Mouse (Mus musculus): Measurements from ENCODE around the gene Cd109.

Gene Cd109

DNA sequence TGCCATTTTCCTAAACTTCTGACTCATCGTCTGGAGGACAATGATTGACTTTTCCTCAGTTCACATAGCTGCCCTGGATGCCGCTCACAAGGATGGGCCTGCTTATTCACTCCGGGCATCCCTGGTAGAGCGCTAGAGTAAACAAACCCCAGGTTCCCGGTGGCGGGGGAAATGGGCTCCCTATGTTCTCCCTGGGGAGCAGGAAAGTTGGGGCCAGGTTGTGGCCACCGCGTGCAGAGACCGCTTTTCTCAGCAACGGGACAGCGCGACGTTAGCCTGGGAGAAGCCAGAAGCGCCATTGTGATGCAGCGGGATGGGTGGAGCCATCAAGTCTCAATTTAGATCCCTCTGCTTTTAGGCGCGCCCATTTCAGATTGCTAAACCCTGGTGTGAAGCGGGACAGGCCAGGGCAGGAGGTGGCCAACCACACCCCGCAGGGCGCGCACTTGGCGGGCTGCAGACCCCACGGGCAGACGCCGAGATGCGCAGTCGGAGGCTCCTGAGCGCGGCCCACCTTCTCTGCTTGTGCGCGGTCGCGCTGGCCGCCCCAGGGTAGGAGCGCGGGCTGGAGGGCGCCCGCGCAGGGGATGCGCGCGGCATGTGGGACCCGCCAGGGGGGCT lies at the start of gene Cd109:
Gene Cd109 (plus strand): TSS at position 146 of the 621 bp plus-strand sequence.
- peak; percentile 27 for DNase-seq (ENCODE audit: low read depth, low spot score)

- DNase-seq (ENCODE audit: low read depth, low spot score): no peak
Observed at GRCm38 (mm10) chr9:78569934-78570333, 45.4 kb upstream of the Cd109 start.

DNA sequence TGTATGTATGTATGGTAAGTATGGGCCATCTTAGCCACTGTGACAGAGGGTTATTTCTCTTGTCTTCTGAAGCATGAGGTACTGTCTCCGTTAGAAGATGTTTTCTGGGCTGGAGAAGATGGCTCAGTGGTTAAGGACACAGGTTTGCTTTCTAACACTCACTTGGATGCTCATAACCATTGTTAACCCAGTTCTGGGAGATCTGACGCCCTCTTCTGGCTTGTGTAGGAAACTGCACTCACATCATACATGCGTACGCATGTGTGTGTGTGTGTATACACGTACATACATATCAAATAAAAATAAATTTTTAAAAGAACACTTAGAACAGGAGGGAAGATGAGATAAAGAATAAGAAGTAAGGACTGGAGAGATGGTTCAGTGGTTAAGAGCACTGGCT lies 38.9 kb upstream of the Cd109 start:
- DNase-seq (ENCODE audit: low read depth, low spot score): no peak

GRCm38 (mm10) chr9:78578824-78579223 lies 36.5 kb upstream of the Cd109 start:
- no peak for DNase-seq (ENCODE audit: low read depth, low spot score)

DNA sequence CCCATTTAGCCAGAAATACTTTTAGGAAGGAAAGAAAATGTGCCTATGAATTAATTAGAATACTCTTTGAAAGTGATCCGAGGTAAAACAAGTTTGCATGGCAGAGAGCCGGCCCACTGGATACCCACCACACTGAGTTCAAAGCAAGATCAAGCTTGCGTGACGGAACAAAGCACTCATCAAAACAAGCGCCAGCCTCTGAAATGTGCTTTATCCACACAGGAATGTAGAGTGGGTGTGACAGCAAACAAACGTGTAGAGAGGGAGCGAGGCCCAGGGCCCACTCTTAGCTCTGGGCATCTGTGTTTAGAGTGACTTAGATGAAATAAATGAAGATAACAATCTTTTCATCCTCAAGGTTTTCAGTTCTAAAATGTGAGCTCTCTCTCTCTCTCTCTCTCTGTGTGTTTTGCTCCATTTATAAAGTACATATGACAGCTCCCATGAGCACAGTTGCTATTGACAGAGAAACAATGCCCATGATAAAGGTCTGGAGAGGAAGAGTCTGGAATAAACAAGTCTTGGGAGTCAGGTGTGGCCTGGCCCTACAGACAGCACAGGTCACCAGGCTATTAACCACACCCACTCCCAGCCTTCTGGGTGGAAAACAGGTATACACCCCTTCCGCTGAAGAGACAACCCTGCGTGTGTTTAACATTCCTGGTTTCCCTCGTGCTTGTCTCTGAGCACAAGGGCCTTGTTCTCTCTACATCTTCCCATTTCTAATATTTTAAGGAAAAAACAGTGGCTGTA lies 35.5 kb upstream of the Cd109 start:
- no peak for DNase-seq (ENCODE audit: low read depth, low spot score)

- DNase-seq (ENCODE audit: low read depth, low spot score): no peak
Observed at GRCm38 (mm10) chr9:78587218-78587883, 28.0 kb upstream of the Cd109 start.

DNA sequence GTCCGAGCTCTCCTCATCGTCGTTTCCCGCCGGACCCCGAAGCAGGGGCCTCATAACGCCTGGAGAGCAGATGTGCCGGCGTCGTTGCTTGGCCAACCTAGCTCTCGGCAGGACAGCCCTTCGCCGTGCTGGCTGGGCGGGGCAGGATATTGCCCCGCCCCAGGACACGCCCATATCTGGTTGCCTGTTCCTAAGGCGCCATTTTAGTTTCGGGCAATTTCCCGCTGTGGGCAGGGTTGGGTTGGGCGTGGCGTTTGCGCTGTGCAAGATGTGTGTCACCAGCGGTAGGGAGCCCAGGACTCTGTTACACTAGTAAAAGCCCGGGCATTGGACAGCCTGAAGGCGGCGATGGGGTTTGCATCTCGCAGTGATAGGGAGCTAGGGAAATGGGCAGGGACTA lies 27.4 kb upstream of the Cd109 start, which contains the start of gene Slc17a5:
Gene Slc17a5 (minus strand): TSS at position 128 of the 400 bp plus-strand sequence.
- DNase-seq (ENCODE audit: low read depth, low spot score): peak; percentile 95

DNA sequence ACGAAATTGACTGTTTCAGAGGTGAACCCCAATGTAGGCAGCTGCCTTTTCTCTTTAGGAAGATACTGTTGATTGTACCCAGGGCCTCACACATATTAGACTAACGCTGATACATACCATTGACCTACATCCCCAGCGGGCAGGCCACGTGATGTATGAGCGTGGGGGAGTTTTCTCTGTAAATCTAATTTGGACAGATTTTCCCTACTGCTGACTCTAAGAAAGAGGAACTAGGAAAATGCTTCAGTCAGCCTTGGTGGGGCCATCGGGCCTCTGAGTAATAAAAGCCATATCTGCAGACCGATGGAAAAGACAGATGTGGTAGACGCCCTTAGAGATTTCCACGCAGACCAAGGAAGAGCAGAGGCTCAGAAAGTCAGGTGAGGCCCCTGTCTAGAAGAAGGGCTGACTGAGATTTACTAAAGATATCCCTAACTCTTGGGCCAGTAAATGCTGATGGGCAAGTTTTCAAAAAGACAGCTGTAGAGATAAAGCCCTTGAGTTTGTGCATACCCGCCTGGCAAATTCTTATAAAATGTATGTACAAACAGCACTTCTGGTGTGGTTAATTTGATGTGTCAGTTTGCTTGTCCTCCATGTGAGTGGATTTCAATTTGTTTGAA lies 26.8 kb upstream of the Cd109 start:
- no peak for DNase-seq (ENCODE audit: low read depth, low spot score)

- DNase-seq (ENCODE audit: low read depth, low spot score): no peak
Observed at GRCm38 (mm10) chr9:78590471-78590870, 24.9 kb upstream of the Cd109 start.

DNA sequence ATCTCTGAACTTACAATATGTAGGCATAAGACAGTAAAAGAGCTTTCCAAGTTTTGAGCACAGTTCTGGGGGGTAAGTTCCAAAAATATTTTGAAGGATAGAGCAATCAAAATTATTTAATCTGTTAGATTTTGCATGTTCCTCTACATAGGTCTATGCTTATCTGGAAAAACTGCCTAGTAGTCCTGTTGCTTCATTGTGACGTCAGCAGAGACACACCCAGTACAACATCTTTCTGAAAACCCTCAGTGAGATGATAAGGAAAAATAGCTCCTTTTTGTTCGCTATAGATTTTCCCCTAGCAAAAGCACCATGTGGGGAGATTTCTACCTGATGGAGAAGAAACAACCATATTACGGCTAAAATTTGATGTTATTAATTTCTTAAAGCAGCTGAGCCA lies 20.1 kb upstream of the Cd109 start:
- no peak for DNase-seq (ENCODE audit: low read depth, low spot score)

DNA sequence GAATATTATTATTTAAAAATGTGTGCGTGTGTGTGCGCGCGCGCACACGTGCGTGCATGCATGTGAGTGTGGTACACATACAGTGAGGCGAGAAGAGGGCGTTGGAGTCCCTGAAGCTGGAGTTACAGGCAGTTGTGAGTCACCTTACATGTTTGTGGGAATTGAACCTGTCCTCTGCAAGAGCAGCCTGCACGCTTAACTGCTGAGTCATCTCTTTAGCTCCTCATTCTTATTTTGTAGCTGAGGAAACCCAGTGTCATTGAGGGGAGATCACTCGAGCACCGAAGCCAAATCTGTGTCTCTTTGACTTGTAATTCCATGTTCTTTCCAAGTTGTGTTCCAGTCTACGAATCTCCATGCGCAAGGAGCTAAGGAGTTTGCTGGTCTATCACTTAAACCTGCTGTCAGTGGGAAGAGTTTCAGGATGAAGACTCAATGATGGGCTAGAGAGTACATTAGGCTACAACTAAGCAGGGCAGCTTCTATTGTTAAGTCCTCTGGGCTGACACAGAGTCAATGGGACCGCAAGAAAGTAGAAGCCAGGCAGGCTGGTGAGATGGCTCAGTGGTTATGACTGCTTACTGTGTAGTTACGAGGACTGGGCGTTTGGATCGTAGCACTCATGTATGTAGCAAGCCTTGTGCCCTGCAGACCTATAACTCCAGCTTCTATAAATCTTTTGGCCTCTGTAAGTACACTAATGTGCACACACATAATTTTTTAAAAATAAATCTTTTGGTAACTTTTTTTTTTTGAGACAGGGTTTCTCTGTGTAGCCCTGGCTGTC lies 19.4 kb upstream of the Cd109 start:
- DNase-seq (ENCODE audit: low read depth, low spot score): no peak

GRCm38 (mm10) chr9:78596834-78597233 lies 18.5 kb upstream of the Cd109 start:
- DNase-seq (ENCODE audit: low read depth, low spot score): peak; percentile 29

DNA sequence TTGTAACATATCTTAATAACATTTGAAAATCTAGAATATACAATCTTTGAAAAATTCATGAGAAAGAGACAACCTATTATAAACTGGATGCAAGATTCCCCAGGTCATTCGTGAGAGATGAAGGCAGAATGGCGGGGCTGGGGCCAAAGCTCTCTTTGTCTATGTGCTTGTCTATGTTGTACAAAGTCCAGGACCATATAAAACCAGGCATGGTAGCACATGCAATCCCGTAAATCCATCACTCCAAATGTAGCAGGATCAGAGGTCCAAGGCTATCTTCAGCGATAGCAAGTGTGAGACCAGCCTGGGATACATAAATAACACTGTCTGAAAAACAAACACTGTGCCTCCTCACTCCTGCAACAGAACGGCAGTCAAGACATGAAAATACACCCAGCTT lies 15.4 kb upstream of the Cd109 start:
- no peak for DNase-seq (ENCODE audit: low read depth, low spot score)

DNA sequence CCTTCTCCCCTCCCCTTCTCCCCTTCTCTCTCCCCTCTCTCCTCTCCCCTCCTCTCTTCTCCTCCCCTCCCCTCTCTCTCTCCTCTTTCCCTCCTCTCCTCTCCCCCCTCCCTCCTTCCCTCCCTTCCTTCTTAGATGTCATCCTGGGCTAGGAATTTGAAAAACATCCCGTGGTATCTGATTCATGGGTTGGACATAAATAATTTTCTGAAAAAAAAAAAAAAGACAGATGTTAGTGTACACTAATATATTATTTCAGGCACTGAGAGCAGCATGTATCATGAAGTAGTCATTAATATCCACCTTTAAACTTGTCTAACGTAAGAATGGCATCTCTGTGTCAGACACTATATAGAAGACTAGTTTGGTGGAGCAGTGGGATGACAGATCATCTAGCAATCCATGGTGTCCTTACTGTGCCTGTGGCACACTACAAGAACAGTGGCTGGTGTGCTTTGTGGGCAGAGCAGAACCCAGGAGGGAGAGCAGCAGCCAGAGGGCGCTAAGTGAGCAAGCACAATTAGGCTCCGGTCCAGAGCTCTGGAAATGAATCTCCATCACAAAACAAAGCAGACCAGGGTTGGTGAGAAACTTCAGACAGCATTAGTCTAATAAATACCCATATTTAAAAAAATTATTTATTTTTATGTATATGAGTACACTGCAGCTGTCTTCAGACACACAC lies 14.2 kb upstream of the Cd109 start:
- no peak for DNase-seq (ENCODE audit: low read depth, low spot score)

DNA sequence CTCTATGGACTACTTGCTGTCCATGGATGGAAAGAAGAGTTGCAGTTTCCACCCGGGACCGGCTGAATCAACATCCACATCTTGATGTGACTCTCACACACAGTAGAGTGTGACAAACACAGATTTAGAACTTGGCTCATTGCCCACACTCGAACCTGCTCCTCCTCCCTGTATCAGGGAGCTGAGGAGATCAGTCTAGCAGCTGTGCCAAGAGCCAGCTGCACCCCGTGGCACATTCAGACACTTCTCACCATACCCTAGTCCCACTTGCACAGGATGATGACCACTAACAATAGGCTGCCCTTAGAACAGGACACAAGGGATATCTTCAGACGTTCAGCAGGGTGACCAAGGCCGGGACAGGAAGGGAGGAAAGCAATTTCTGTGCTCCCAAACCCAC lies 1.1 kb upstream of the Cd109 start:
- DNase-seq (ENCODE audit: low read depth, low spot score): no peak

DNA sequence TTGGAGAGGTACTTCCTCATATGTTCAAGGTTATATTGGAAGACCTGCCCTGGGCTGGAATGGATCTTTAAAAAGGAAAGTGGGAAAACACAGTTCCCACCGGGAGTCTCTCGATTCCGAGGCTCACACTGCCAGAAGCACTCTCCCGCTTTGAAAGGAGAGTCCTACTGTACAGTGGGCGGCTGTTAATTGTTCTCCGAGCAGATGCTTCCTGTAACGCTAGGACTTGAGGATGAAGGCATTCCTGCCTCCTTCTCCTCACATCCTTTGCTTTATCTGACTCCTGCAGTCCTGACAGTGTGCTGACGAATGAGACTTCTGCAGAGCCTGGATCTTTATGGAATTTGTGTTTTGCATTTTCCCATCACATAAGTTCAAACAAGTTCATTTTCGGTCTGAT lies 3.9 kb downstream of the Cd109 start:
- DNase-seq (ENCODE audit: low read depth, low spot score): no peak

- no peak for DNase-seq (ENCODE audit: low read depth, low spot score)
Observed at GRCm38 (mm10) chr9:78623301-78623747, 8.0 kb downstream of the Cd109 start.

- DNase-seq (ENCODE audit: low read depth, low spot score): no peak
Observed at GRCm38 (mm10) chr9:78629991-78630390, 14.6 kb downstream of the Cd109 start.

DNA sequence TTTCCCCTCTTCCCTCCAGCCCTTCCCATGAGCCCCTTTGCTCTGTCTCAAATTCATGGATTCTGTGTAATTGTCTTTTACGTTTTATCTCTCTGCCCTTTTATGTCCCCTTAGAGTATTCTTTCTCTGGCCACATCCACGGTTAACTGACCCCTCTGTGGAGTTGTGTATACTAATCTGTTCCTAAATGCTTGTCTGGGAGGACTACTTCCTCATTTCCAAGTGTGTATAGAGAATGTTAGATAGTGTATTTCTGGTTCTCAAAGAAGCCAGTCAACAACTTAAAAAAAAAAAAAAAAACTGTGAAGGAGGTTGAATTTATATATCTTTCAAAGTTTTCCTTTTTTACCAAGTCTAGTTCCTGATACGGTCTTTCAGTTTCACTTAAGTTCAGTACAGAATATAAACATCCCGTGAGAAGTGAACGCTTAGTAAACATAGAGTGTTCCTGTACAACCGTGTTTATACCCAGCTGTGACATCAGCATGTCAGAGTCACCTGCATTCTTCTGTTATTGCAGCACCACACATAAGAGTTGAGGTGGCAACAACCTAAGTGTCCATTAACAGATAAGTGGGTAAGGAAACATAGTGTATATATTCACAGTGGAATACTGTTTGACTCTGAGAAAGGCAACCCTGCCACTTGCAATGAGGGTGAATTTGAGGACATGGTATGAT lies 16.5 kb downstream of the Cd109 start:
- DNase-seq (ENCODE audit: low read depth, low spot score): no peak

GRCm38 (mm10) chr9:78633976-78634375 lies 18.6 kb downstream of the Cd109 start:
- no peak for DNase-seq (ENCODE audit: low read depth, low spot score)

All from embryo, embryonic 11.5 days (tissue).